Mouse (Mus musculus) limb, embryonic 10.5 days (tissue): Measurements from ENCODE around the gene Vpreb2. TPM values are rescaled to one million over a fixed set of nuclear protein-coding genes. Genes with fewer than 3 reads are reported as not detected.
A peak's percentile ranks its signal among the peaks of the same experiment; 100 is the strongest.

Source experiments
- DNase-seq: peaks from one replicate; pipeline ENCODE4 v3.0.0-alpha.2; 2017; ENCODE audit warnings: low spot score
- H3K27ac ChIP-seq: fragments of 300-500 bp; sonication (generic); 2 replicates; pipeline ENCODE4 v1.5.1; 2016; ENCODE audit warnings: mild to moderate bottlenecking
- H3K27me3 ChIP-seq: fragments of 300-500 bp; sonication (generic); 2 replicates; pipeline ENCODE4 v1.6.1; 2016; ENCODE audit warnings: low read depth, mild to moderate bottlenecking; ENCODE audit not compliant: poor library complexity, severe bottlenecking
- H3K36me3 ChIP-seq: fragments of 300-500 bp; sonication (generic); 2 replicates; pipeline ENCODE4 v1.6.1; 2016; ENCODE audit warnings: mild to moderate bottlenecking, moderate library complexity
- H3K4me1 ChIP-seq: fragments of 300-500 bp; sonication (generic); 2 replicates; pipeline ENCODE4 v1.6.1; 2016
- H3K4me3 ChIP-seq: fragments of 300-500 bp; sonication (generic); 2 replicates; pipeline ENCODE4 v1.5.1; 2016; ENCODE audit warnings: mild to moderate bottlenecking, moderate library complexity
- H3K9me3 ChIP-seq: fragments of 300-500 bp; sonication (generic); replicated peaks from 2 replicates; pipeline ENCODE4 v1.6.1; 2016; ENCODE audit warnings: mild to moderate bottlenecking
- WGBS: fragments of 180-500 bp; shearing (Covaris S2); methylation state at CpG from one replicate; pipeline ENCODE4 v1.1.7; 2016; 5-methylcytosine and 5-hydroxymethylcytosine counted together
- polyA plus RNA-seq: library from polyadenylated mRNA; unstranded; fragments of >200 nt; fragmentation: Nextera tagmentation; extraction: Ambion mirVana; gene quantifications from 2 replicates; pipeline ENCODE4 v1.2.1, GENCODE M21; 2016

Vpreb2 gene
- polyA plus RNA-seq, result not detected in 2 replicates

GRCm38 (mm10) chr16:17980128-17980527 lies at the start of gene Vpreb2:
Gene Vpreb2, plus strand, starts transcription at chr16:17980428.
- Histone ChIP-seq H3K4me3 (no peak within 1 kb of the TSS), H3K27ac (no peak within 1 kb of the TSS), H3K36me3 (no peaks in the 10 kb centered on the region), H3K9me3 (no peaks in the 10 kb centered on the region), H3K27me3 (no peaks in the 10 kb centered on the region), H3K4me1 (peaks cover 4% of the 10 kb centered on the region)
- DNase-seq, result no peak
- WGBS, result 67% methylated on average over 1 of the region's 1 CpGs

GRCm38 (mm10) chr16:17931906-17932460 lies 48.2 kb upstream of the Vpreb2 start:
- Histone ChIP-seq H3K4me3 (no peak overlapping the region), H3K9me3 (no peaks in the 10 kb centered on the region), H3K36me3 (no peaks in the 10 kb centered on the region), H3K27ac (no peak overlapping the region), H3K27me3 (peaks cover 7% of the 10 kb centered on the region), H3K4me1 (peaks cover 19% of the 10 kb centered on the region)
- WGBS, result 79% methylated on average over 5 of the region's 5 CpGs
- DNase-seq, result no peak

- WGBS, result 80% methylated on average over 9 of the region's 9 CpGs
- no peak overlapping the region for H3K4me3 ChIP-seq
- H3K36me3 ChIP-seq, result no peaks in the 10 kb centered on the region
- H3K27me3 ChIP-seq, result peaks cover 15% of the 10 kb centered on the region
- H3K9me3 ChIP-seq, result no peaks in the 10 kb centered on the region
- no peak for DNase-seq
- peaks cover 7% of the 10 kb centered on the region for H3K4me1 ChIP-seq
- no peak overlapping the region for H3K27ac ChIP-seq
Measured at GRCm38 (mm10) chr16:17933594-17934444, 46.4 kb upstream of the Vpreb2 start.

- no peaks in the 10 kb centered on the region for H3K36me3 ChIP-seq
- H3K4me1 ChIP-seq, result 0 out of 2 replicates have a peak, but pooled peaks cover 2% of the 10 kb centered on the region
- WGBS, result 65% methylated on average over 3 of the region's 3 CpGs
- no peak overlapping the region for H3K4me3 ChIP-seq
- no peak for DNase-seq
- no peaks in the 10 kb centered on the region for H3K9me3 ChIP-seq
- H3K27ac ChIP-seq, result no peak overlapping the region
- peaks cover 15% of the 10 kb centered on the region for H3K27me3 ChIP-seq
Measured at GRCm38 (mm10) chr16:17934445-17934910, 45.8 kb upstream of the Vpreb2 start.

- 83% methylated on average over 10 of the region's 10 CpGs for WGBS
- no peak overlapping the region for H3K4me3 ChIP-seq
- 0 out of 2 replicates have a peak, but pooled peaks cover 2% of the 10 kb centered on the region for H3K4me1 ChIP-seq
- no peaks in the 10 kb centered on the region for H3K36me3 ChIP-seq
- no peaks in the 10 kb centered on the region for H3K9me3 ChIP-seq
- peaks cover 15% of the 10 kb centered on the region for H3K27me3 ChIP-seq
- no peak for DNase-seq
- no peak overlapping the region for H3K27ac ChIP-seq
Measured at GRCm38 (mm10) chr16:17936776-17937175, 43.5 kb upstream of the Vpreb2 start.

GRCm38 (mm10) chr16:17938187-17938586 lies 42.0 kb upstream of the Vpreb2 start:
- Histone ChIP-seq H3K4me1 (0 out of 2 replicates have a peak, but pooled peaks cover 2% of the 10 kb centered on the region), H3K4me3 (no peak overlapping the region), H3K36me3 (no peaks in the 10 kb centered on the region), H3K27ac (no peak overlapping the region), H3K27me3 (peaks cover 15% of the 10 kb centered on the region), H3K9me3 (no peaks in the 10 kb centered on the region)
- 81% methylated on average over 7 of the region's 7 CpGs for WGBS
- DNase-seq, result no peak

- H3K4me1 ChIP-seq, result 0 out of 2 replicates have a peak, but pooled peaks cover 2% of the 10 kb centered on the region
- H3K9me3 ChIP-seq, result no peaks in the 10 kb centered on the region
- no peak overlapping the region for H3K27ac ChIP-seq
- WGBS, result 10% methylated on average over 7 of the region's 7 CpGs
- no peaks in the 10 kb centered on the region for H3K36me3 ChIP-seq
- H3K4me3 ChIP-seq, result no peak overlapping the region
- peak; percentile 73 for DNase-seq
- peaks cover 15% of the 10 kb centered on the region for H3K27me3 ChIP-seq
Measured at GRCm38 (mm10) chr16:17938821-17939220, 41.4 kb upstream of the Vpreb2 start.

GRCm38 (mm10) chr16:17939255-17939751 lies 40.9 kb upstream of the Vpreb2 start:
- Histone ChIP-seq H3K27me3 (peaks cover 15% of the 10 kb centered on the region), H3K4me3 (no peak overlapping the region), H3K36me3 (no peaks in the 10 kb centered on the region), H3K4me1 (0 out of 2 replicates have a peak, but pooled peaks cover 2% of the 10 kb centered on the region), H3K27ac (no peak overlapping the region), H3K9me3 (no peaks in the 10 kb centered on the region)
- DNase-seq, result no peak
- WGBS, result 75% methylated on average over 9 of the region's 9 CpGs

GRCm38 (mm10) chr16:17943466-17943865 lies 36.8 kb upstream of the Vpreb2 start:
- H3K27ac ChIP-seq, result no peak overlapping the region
- no peaks in the 10 kb centered on the region for H3K9me3 ChIP-seq
- WGBS, result 71% methylated on average over 8 of the region's 8 CpGs
- DNase-seq, result no peak
- H3K36me3 ChIP-seq, result no peaks in the 10 kb centered on the region
- no peak overlapping the region for H3K4me3 ChIP-seq
- no peaks in the 10 kb centered on the region for H3K27me3 ChIP-seq
- 0 out of 2 replicates have a peak, but pooled peaks cover 2% of the 10 kb centered on the region for H3K4me1 ChIP-seq

GRCm38 (mm10) chr16:17945081-17945831 lies 35.0 kb upstream of the Vpreb2 start:
- no peak for DNase-seq
- 63% methylated on average over 7 of the region's 7 CpGs for WGBS

GRCm38 (mm10) chr16:17949421-17949877 lies 30.8 kb upstream of the Vpreb2 start:
- WGBS, result 45% methylated on average over 2 of the region's 2 CpGs
- H3K4me1 ChIP-seq, result no peaks in the 10 kb centered on the region
- no peak overlapping the region for H3K27ac ChIP-seq
- H3K4me3 ChIP-seq, result no peak overlapping the region
- no peaks in the 10 kb centered on the region for H3K9me3 ChIP-seq
- no peaks in the 10 kb centered on the region for H3K36me3 ChIP-seq
- DNase-seq, result no peak
- H3K27me3 ChIP-seq, result no peaks in the 10 kb centered on the region

More at GRCm38 (mm10) chr16:17945081-17945831, 35.0 kb upstream of the Vpreb2 start:
- Histone ChIP-seq H3K27me3 (no peaks in the 10 kb centered on the region), H3K36me3 (no peaks in the 10 kb centered on the region), H3K27ac (no peak overlapping the region), H3K9me3 (no peaks in the 10 kb centered on the region), H3K4me3 (no peak overlapping the region), H3K4me1 (no peaks in the 10 kb centered on the region)

- Histone ChIP-seq H3K4me3 (no peak overlapping the region), H3K27me3 (no peaks in the 10 kb centered on the region), H3K27ac (no peak overlapping the region), H3K9me3 (no peaks in the 10 kb centered on the region), H3K36me3 (no peaks in the 10 kb centered on the region), H3K4me1 (no peaks in the 10 kb centered on the region)
- 78% methylated on average over 4 of the region's 4 CpGs for WGBS
- DNase-seq, result no peak
Measured at GRCm38 (mm10) chr16:17950068-17950467, 30.2 kb upstream of the Vpreb2 start.
